Mouse (Mus musculus) right cerebral cortex, postnatal 25 days (tissue): ENCODE measurements around the gene Vmn2r116.
"Not testable (repeated sequence)": the region's sequence is repeated elsewhere in the genome, so short reads cannot be mapped to it uniquely, and the experiment has no call there.

Experiments
- DNase-seq: peaks from one replicate; pipeline ENCODE4 v3.0.0; 2022

Vmn2r116 gene

GRCm38 (mm10) chr17:23384304-23384703 is at the start of gene Vmn2r116:
Gene Vmn2r116 (plus strand): TSS chr17:23384604.
- DNase-seq: not testable (repeated sequence)

- not testable (repeated sequence) for DNase-seq
Observed at GRCm38 (mm10) chr17:23343441-23343840, 41.0 kb upstream of the Vmn2r116 start, which contains the start of gene Vmn2r115. Gene Vmn2r115 (plus strand): TSS chr17:23343741.

GRCm38 (mm10) chr17:23351644-23352043 is 32.8 kb upstream of the Vmn2r116 start:
- no peak for DNase-seq

- DNase-seq: no peak
Observed at GRCm38 (mm10) chr17:23433150-23433679, 48.8 kb downstream of the Vmn2r116 start.
